Mouse (Mus musculus) 3134 (cell line): ENCODE measurements around the gene Dscam.

Experiments used
- DNase-seq: peaks from one replicate; pipeline ENCODE4 v3.0.0-alpha.2; 2011; ENCODE audit warnings: low spot score; ENCODE audit not compliant: insufficient read length; ENCODE audit errors: extremely low read depth

The Dscam gene

DNA sequence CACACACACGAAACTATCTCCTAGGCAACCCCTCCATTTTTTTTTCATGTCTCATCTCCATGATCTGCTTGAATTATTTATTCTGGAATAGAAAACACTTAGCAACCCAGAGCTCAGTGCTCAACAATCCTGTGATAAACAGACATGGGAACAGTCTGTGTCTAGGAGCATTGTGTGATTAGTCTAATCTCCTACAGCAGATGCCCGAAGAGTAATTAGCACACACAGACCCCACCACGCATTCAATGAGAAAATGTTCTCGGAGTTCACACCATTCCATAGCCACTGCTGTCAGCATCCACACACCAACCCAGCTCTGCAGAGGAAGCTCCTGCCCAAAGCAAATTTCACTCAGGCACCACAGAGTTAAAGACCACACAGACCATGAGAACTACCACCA lies 146.1 kb downstream of the Dscam start:
- DNase-seq: no peak

DNA sequence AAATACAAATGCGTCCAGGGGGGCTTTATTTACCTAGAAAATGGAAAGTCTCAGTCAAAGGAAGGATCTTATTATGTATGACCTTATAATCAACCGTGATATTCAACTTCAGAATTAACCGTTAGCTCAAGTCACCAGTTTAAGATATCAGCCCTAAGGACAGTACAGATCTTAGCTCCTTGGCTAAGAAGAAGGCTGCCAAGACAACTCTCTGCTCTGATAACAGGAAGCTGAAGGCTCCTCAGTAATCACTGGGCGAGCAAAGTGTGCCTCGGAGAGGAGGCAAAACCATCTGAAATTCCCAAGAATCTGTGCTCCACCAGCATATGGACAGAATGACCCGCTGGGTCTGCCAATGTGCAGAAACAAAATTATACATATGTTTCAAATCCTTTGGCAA lies 149.1 kb downstream of the Dscam start:
- no peak for DNase-seq

- no peak for DNase-seq
Observed at GRCm38 (mm10) chr16:97018304-97018703, 152.2 kb downstream of the Dscam start.

DNA sequence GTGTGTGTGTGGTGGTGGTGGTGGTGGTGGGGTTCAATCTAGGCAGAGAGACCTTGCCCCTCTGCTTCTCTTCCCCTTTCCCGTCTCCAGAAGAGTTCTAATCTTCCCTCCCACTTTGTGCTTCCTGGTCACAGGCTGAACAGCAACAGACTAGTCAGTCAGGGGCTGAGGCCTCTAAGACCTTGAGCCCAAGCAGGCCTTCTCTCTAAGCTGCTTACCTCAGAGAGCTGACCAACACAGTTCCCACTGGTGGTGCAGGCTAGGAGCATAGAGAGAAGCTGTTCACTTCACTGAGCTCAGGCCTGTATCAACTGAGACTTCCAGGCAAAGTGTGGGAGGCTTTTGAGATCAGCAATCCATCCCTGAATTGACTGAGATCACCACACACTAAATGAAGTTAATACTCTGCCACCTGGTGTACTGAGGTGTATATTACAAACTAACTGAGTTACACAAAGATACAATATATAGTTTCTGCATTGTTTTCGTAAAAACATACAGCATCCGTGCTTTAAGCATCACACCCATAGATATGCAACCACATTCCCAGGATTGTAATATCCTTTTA lies 153.3 kb downstream of the Dscam start:
- DNase-seq: no peak

DNA sequence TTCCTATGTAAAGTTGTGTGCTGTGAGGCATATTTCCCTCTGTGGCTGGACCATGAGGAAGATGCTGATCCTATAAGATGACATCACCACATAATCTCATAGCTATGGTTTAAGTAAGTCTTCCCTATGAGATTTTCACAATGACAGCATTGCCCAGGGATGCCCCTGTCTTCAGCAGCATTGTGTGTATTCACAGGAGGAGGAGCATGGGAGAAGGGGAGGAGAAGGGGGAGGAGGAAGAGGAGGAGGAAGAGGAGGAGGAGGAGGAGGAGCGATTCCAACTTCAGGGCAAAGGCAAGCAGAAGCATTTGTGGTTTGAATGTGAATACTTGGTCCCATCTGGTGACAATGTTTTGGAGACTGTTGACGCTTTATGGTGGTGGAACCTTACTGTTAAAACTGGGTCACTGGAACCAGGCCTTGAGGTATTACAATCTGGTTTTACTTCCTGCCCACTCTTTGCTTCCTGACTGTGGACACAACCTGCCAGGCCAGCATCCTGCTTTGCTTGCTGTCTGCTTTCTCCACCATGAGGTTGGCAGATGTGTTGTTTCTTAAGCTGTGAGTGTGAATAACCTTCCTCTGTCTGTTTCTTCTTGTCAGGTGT lies 154.2 kb downstream of the Dscam start:
- no peak for DNase-seq

- DNase-seq: no peak
Observed at GRCm38 (mm10) chr16:97014343-97014742, 156.2 kb downstream of the Dscam start.

DNA sequence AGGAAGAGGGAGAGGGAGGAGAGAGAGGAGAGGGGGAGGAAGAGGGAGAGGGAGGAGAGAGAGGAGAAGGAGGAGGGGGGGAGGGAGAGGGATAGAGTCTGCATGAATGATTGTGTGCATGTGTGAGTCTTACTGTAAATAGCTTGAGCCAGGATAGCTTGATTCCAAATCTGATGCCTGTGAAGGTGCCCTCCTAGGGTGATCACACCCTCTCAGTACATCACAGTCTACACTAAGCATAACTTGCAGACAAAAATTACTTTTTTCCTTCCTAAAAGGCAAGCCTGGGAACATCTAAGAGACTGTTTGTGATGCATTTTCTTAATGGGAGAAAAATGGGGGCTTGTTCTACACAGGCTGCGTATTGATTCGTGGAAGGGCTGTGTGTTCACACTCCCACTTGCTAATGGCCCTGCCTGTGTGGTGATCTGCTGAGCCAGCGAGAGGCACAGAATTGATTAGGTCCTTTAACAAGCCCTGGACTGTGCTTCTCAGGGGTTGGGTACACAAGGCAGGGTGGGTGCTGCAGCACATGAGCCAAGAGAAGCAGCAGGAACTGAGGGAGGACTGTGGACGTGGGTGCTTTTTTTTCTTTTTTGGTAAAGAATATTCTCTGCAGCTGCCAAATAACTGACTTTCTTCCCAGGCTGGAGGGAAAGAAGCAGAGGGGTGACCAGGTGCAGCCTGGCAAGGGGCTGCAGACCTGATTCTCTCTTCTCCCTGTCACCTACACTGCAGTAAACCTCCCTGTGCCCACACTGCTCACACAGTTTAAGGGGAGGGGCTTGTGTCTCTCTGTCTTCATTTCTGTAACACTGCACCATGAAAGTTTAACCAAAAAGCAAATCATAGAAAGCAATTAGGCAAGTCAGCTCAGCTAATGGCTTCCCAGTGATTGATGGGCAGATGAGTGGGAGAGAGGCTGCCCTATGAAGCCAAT lies 161.2 kb downstream of the Dscam start:
- no peak for DNase-seq

DNA sequence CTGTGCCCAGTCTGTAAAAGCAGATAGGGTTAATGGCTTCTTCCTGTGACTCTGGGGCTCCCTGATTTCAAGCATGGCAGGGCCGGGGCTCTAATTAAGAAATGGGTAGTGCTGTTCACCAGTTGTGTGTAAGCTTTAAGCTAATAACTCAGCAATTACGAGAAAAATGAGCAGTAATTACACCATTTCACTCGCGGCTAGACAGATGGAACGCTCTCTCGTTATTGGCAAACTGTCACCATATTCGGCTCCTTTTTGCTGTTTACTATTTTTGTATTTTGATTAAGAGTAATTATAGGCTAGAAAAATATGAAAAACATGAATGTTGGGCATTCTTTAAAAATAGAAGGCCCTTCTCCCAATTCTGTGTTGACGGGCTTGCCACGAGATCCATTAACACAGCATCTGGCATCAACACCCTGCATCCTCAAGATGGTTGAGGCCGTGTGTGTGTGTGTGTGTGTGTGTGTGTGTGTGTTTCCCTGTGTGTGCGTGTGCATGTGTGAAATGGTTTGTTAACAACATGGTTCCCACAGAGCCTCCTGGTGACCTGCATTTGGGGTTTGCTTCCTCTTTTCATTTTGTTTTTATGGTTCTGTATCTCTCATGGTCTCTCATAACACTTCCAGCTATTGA lies 162.5 kb downstream of the Dscam start:
- DNase-seq: no peak

DNA sequence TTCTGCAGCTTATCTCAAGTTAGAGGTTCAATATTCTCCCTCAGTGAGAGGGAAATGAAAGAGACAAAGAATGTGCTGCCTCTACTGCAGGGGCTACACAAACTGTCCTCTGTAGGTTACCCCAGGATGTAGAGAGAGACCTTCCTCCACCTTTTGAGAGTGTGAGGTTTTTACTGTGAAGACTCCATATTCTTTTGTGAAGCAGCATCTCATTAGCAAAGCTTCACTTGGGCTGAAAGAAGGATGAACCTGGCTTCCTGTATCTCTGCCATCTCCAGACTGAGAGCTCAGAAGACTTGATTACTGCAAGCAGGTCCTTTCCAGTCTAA lies 163.7 kb downstream of the Dscam start:
- DNase-seq: no peak

DNA sequence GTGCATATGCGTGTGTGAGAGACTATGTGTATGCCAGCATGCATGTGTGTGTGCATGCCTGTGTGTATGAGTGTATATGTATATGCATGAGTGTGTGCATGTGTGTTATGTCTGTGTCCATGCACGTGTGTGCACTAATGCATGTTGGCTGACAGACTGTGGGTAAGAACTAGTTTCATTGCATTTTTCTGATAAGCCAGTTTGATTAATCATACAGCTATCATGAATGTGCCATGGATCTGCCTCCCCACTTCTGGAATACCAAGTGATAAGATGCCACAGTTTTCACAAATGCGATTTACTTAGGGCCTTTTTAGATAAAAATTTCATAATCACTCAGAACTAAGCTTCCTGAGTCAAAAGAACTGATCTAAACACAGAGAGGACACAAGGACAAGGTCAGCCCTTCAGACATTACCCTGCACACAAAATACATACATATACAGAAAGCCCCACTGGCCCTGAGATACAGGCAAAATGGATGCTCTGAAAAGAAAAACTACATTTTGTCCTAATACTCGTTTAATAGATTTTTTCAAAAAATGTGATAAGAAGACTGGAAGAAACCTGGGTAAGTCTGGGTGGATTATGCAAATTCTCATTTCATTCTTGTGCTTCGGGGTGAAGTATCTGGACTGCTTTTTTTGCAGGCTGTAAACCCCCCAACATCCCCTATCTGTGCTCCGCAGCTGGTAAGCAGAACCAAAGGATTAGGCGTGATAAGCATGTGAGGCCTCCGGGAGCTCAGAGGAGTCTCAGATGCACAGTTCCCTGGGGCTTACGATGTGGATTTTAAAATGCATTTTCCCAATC lies 164.3 kb downstream of the Dscam start:
- no peak for DNase-seq

DNA sequence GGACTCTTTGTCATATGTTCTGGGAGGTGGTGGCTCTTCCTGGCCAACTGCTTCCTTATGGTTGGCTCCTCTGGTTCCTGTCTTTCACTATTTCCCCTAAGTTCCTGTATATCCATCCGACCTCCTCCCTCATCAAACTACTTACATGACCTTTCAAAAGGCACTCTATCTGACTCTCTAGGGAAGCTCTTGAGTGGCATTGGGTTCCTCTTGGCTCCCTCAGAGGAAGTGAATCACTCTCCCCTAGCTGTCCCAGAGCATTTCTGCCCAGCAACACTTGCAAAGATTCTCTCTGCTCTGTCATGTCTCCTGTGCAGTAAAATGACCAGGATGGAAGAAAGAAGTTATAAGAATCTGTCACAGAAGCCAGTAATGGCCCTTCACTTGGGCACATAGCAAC lies 166.6 kb downstream of the Dscam start:
- DNase-seq: no peak

DNA sequence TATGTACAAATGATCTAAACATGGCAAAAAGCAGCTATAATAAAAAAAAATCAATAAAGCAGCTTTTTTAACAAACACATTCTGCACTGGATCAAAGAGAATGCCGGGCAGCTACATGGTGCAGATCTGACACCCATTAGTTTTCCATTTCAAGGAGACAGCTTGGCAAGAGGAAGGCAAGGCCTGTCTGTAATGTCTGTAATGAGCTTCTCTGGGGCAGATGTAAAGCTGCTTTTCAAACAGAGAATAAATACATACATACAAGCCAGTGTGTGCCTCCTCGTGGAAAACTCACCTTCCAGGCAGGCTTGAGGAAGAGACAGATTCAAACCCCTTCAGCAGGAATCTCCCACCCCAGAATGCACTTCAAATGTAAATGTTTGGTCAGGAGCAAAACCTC lies 167.7 kb downstream of the Dscam start:
- no peak for DNase-seq

DNA sequence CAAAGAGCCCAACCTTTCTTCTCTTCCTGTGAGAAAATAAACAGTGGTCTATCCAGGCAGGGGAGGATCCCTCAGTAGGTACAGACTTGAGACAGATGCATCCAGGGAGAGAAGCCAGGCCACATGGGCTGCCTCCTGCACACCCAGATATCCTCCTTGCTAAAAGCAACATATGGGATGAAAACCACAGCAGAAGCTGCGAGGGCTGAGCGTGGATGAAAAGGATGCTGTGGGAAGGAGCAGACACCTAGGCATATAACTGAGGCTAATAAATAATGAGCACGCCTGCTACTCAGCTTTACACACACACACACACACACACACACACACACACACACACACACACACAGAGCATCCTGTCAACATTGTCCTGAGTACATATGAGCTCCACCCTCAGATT lies 168.4 kb downstream of the Dscam start:
- no peak for DNase-seq

DNA sequence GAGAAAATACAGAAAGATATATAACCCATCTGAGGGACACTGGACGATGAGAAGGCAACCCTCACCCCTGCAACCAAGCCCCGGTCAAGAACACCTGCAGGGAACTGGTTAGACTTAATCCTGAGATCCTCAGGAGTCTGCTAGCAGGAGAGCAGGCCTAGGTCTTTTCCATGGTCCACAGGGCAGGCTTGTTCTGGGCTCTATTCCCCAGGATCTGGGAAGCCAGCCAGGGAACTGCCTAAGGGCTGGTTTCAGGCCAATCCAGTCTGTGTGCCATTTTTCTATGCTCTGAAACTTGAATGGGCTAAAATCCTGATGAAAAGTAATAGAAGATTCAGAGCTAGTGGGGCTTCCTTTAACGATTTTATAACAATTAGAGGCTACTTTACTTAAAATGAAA lies 173.7 kb downstream of the Dscam start:
- DNase-seq: no peak

DNA sequence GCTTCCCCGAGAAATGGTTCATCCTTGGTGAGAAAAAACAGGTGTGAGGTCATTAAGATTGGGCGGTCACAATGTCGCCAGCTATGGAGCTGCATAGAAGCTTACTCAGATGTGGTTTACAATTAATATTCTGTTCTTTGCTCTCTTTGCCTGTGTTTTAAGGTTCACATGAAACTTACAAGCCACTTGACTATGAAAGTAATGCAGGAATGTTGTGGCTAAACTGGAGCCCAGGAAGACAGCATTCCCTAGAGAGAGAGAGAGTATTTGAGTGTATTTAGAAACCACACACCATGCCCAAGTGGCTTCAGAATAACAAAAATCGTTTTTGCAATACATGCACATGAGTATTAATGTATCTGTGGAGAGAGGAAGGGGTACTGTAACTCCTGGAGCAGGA lies 174.7 kb downstream of the Dscam start:
- DNase-seq: no peak

GRCm38 (mm10) chr16:96987396-96987795 lies 183.2 kb downstream of the Dscam start:
- DNase-seq: no peak

GRCm38 (mm10) chr16:96973300-96973699 lies 197.3 kb downstream of the Dscam start:
- DNase-seq: no peak

- DNase-seq: no peak
Observed at GRCm38 (mm10) chr16:96971768-96972167, 198.8 kb downstream of the Dscam start.

DNA sequence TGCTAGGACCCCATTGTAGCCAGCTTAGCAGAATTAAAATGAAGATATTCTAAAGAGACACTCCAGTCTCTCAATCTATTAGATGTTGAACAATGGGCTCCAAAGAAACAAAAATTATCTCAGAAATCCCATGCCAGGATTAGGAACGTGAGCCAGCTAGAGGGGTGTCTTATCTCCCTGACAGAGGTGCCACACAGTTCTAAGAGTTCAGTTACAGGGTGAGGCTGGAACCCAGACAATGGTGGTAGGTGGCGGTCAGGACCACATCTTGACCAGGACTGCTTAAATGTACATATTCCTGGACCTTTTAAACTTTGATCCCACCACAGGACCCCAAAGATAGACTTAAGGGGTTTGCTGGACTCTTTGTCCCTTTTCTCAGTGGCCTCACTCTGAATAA lies 200.1 kb downstream of the Dscam start:
- no peak for DNase-seq

DNA sequence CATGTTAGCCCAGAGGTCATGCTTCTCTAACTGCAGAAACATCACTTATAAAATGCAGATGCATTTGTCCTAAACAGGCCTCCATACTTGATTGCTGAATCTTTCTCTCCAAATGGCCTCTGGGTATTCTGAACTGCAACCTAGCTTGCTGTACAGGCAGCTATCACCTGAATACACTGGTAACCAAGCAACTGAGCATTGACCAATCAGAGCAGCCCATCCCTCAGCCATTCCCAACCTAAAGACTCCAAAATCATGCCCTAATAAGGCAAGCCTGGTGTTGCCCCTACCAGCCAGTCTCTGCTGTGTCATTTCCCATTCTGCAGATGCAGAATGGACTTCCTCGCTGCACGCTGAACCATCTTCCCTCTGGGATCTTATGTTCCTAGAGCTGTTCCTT lies 200.9 kb downstream of the Dscam start:
- no peak for DNase-seq
